Mouse (Mus musculus) olfactory bulb, adult 2 months (tissue): Measurements from ENCODE around the gene Mecom.

Experiments used
- CTCF ChIP-seq: fragments of 200-500 bp; IDR thresholded peaks from 2 replicates; pipeline ENCODE4 v1.5.1; 2012; ENCODE audit warnings: low read depth, mild to moderate bottlenecking, low read length, moderate library complexity; ENCODE audit not compliant: insufficient read depth
- POLR2A ChIP-seq: fragments of 200-500 bp; IDR thresholded peaks from 2 replicates; pipeline ENCODE4 v1.6.1; 2012; ENCODE audit warnings: mild to moderate bottlenecking, low read depth, low read length, moderate library complexity; ENCODE audit not compliant: insufficient read depth

- TF ChIP-seq POLR2A (no peak), CTCF (no peak)
These were observed 597.0 kb downstream of the Mecom start for GRCm38 (mm10) chr3:29950853-29951252.
